Mouse (Mus musculus): ENCODE results near the gene Isg15. TPM values are rescaled to one million over a fixed set of nuclear protein-coding genes. Genes with fewer than 3 reads are reported as not detected.
A peak's percentile ranks its signal among the peaks of the same experiment; 100 is the strongest.
"Not testable (repeated sequence)": the region's sequence is repeated elsewhere in the genome, so short reads cannot be mapped to it uniquely, and the experiment has no call there.

Isg15 gene
- polyA plus RNA-seq, 1 experiment from 2014 or later, result 1.8 TPM

- no peaks in the 10 kb centered on the region for H3K27me3 ChIP-seq (replicated peaks; ENCODE audit: control insufficient read depth, insufficient read depth, low read length)
- 84% methylated on average over 5 of the region's 5 CpGs for WGBS
- H3K4me3 ChIP-seq (ENCODE audit: low read length), result peak overlapping the region; percentile 50
- H3K9ac ChIP-seq (ENCODE audit: low read depth, low read length), result no peak overlapping the region; the same call in 1 of the 2 replicates
- peaks cover 68% of the 10 kb centered on the region for H3K4me1 ChIP-seq (ENCODE audit: control insufficient read depth, insufficient read depth, low read depth, low read length)
- H3K36me3 ChIP-seq (ENCODE audit: control insufficient read depth, insufficient read depth, low read length), result peaks cover 7% of the 10 kb centered on the region
- no peak for ATAC-seq
- peak overlapping the region; percentile 71 for H3K4me2 ChIP-seq (ENCODE audit: low read length)
- H3K9me3 ChIP-seq (ENCODE audit: control insufficient read depth, low read length), result no peaks in the 10 kb centered on the region
- no peak overlapping the region for H3K27ac ChIP-seq (ENCODE audit: low read depth, low read length)
Observed at GRCm38 (mm10) chr4:156183747-156184146, 16.9 kb downstream of the Isg15 start.

- Histone ChIP-seq H3K9ac (ENCODE audit: low read depth, low read length) (no peak overlapping the region), H3K9me3 (ENCODE audit: control insufficient read depth, low read length) (no peaks in the 10 kb centered on the region), H3K4me2 (ENCODE audit: low read length) (no peak overlapping the region), H3K4me3 (ENCODE audit: low read length) (no peak overlapping the region), H3K27ac (ENCODE audit: low read depth, low read length) (no peak overlapping the region), H3K4me1 (ENCODE audit: control insufficient read depth, insufficient read depth, low read depth, low read length) (peaks cover 15% of the 10 kb centered on the region), H3K36me3 (ENCODE audit: control insufficient read depth, insufficient read depth, low read length) (peaks cover 65% of the 10 kb centered on the region), H3K27me3 (replicated peaks; ENCODE audit: control insufficient read depth, insufficient read depth, low read length) (no peaks in the 10 kb centered on the region)
- WGBS, result 92% methylated on average over 9 of the region's 9 CpGs
- no peak for ATAC-seq
Observed at GRCm38 (mm10) chr4:156177630-156178029, 23.0 kb downstream of the Isg15 start.

GRCm38 (mm10) chr4:156171828-156172227 is 28.8 kb downstream of the Isg15 start:
- H3K9ac ChIP-seq (ENCODE audit: low read depth, low read length), result no peak overlapping the region
- 95% methylated on average over 11 of the region's 11 CpGs for WGBS
- peaks cover 94% of the 10 kb centered on the region for H3K36me3 ChIP-seq (ENCODE audit: control insufficient read depth, insufficient read depth, low read length)
- no peak overlapping the region for H3K27ac ChIP-seq (ENCODE audit: low read depth, low read length)
- no peak overlapping the region for H3K4me2 ChIP-seq (ENCODE audit: low read length)
- H3K9me3 ChIP-seq (ENCODE audit: control insufficient read depth, low read length), result no peaks in the 10 kb centered on the region
- H3K27me3 ChIP-seq (replicated peaks; ENCODE audit: control insufficient read depth, insufficient read depth, low read length), result no peaks in the 10 kb centered on the region
- H3K4me3 ChIP-seq (ENCODE audit: low read length), result no peak overlapping the region
- no peak for ATAC-seq
- H3K4me1 ChIP-seq (ENCODE audit: control insufficient read depth, insufficient read depth, low read depth, low read length), result no peaks in the 10 kb centered on the region

GRCm38 (mm10) chr4:156169129-156169528 is 31.5 kb downstream of the Isg15 start:
- H3K27me3 ChIP-seq (replicated peaks; ENCODE audit: control insufficient read depth, insufficient read depth, low read length), result no peaks in the 10 kb centered on the region
- 97% methylated on average over 10 of the region's 10 CpGs for WGBS
- H3K9ac ChIP-seq (ENCODE audit: low read depth, low read length), result no peak overlapping the region
- peaks cover 87% of the 10 kb centered on the region for H3K36me3 ChIP-seq (ENCODE audit: control insufficient read depth, insufficient read depth, low read length)
- no peak overlapping the region for H3K4me3 ChIP-seq (ENCODE audit: low read length)
- 0 out of 2 replicates have a peak, but pooled peaks have one; percentile 15 for ATAC-seq
- H3K9me3 ChIP-seq (ENCODE audit: control insufficient read depth, low read length), result no peaks in the 10 kb centered on the region
- H3K4me2 ChIP-seq (ENCODE audit: low read length), result no peak overlapping the region
- no peak overlapping the region for H3K27ac ChIP-seq (ENCODE audit: low read depth, low read length)
- no peaks in the 10 kb centered on the region for H3K4me1 ChIP-seq (ENCODE audit: control insufficient read depth, insufficient read depth, low read depth, low read length)

DNA sequence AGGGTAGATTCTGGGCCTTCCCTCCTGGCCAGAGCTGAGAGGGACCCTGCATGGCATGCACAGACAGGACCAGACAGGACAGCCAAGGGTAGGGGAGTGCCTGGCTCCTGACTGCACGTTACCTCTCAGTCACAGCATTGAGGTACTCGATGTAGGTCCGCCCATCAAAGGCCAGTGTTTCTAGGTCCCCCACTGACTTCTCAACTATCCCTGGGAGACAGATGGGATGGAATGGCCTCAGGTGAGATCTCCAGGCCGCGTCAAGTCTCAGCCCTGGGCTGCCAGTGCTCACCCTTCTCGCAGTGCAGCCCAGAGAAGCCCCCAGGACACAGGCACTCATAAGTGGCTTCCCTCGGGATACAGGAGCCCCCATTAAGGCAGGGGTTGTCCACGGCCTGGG is 32.0 kb downstream of the Isg15 start:
- ATAC-seq, result no peak
- 96% methylated on average over 8 of the region's 8 CpGs for WGBS
- H3K9ac ChIP-seq (ENCODE audit: low read depth, low read length), result no peak overlapping the region

DNA sequence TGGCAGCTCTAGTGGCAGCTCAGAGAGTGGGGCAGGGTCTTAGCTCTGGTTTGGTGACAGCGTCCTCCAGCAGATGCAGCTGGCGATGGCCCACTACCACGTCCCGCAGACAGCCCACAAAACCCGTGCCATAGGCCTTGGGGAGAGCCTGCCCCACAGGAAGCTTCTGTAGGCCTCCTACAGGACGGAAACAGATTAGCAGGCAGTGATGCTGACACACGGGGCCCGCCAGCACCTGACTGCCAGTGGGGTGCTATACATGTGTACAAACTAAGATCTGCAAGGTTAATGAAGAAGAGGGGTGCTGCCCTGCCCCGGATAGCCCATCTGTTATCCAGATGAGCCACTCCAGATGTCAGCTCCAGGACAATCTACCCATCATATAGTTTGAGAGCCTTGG is 34.1 kb downstream of the Isg15 start:
- H3K27ac ChIP-seq (ENCODE audit: low read depth, low read length), result no peak overlapping the region
- WGBS, result 97% methylated on average over 9 of the region's 9 CpGs
- no peaks in the 10 kb centered on the region for H3K4me1 ChIP-seq (ENCODE audit: control insufficient read depth, insufficient read depth, low read depth, low read length)
- no peak for ATAC-seq
- peaks cover 74% of the 10 kb centered on the region for H3K36me3 ChIP-seq (ENCODE audit: control insufficient read depth, insufficient read depth, low read length)
- H3K27me3 ChIP-seq (replicated peaks; ENCODE audit: control insufficient read depth, insufficient read depth, low read length), result no peaks in the 10 kb centered on the region
- H3K9me3 ChIP-seq (ENCODE audit: control insufficient read depth, low read length), result no peaks in the 10 kb centered on the region
- H3K4me2 ChIP-seq (ENCODE audit: low read length), result no peak overlapping the region
- no peak overlapping the region for H3K9ac ChIP-seq (ENCODE audit: low read depth, low read length)
- no peak overlapping the region for H3K4me3 ChIP-seq (ENCODE audit: low read length)

More for the DNA sequence above, 32.0 kb downstream of the Isg15 start:
- no peak overlapping the region for H3K4me2 ChIP-seq (ENCODE audit: low read length)
- peaks cover 85% of the 10 kb centered on the region for H3K36me3 ChIP-seq (ENCODE audit: control insufficient read depth, insufficient read depth, low read length)
- H3K4me3 ChIP-seq (ENCODE audit: low read length), result no peak overlapping the region
- no peaks in the 10 kb centered on the region for H3K27me3 ChIP-seq (replicated peaks; ENCODE audit: control insufficient read depth, insufficient read depth, low read length)
- H3K9me3 ChIP-seq (ENCODE audit: control insufficient read depth, low read length), result no peaks in the 10 kb centered on the region
- H3K4me1 ChIP-seq (ENCODE audit: control insufficient read depth, insufficient read depth, low read depth, low read length), result no peaks in the 10 kb centered on the region
- H3K27ac ChIP-seq (ENCODE audit: low read depth, low read length), result no peak overlapping the region

DNA sequence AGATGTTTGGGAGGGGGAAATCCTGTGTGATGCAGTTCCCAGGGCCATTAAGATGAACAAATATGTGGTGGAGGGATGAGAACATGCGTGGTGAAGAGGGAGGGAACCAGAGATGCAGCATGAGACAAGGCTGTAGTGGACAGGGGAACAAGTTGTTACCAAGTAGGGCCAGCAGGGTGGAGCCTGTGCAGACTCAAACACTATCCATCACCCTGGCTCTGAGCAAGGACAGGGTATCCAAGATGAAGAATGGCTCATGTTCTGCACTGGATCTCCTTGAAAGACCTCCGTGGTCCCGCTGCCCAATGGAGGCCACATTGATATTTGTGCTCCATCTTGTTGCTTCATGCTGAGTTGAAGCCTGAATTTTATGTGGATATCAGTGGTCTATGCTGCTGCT is 45.8 kb downstream of the Isg15 start:
- H3K4me3 ChIP-seq (ENCODE audit: low read length), result no peak overlapping the region
- peaks cover 11% of the 10 kb centered on the region for H3K9me3 ChIP-seq (ENCODE audit: control insufficient read depth, low read length)
- H3K9ac ChIP-seq (ENCODE audit: low read depth, low read length), result no peak overlapping the region
- H3K27me3 ChIP-seq (replicated peaks; ENCODE audit: control insufficient read depth, insufficient read depth, low read length), result no peaks in the 10 kb centered on the region
- no peak overlapping the region for H3K27ac ChIP-seq (ENCODE audit: low read depth, low read length)
- H3K4me2 ChIP-seq (ENCODE audit: low read length), result no peak overlapping the region
- ATAC-seq, result no peak
- H3K36me3 ChIP-seq (ENCODE audit: control insufficient read depth, insufficient read depth, low read length), result no peaks in the 10 kb centered on the region
- H3K4me1 ChIP-seq (ENCODE audit: control insufficient read depth, insufficient read depth, low read depth, low read length), result no peaks in the 10 kb centered on the region
- 95% methylated on average over 3 of the region's 3 CpGs for WGBS

DNA sequence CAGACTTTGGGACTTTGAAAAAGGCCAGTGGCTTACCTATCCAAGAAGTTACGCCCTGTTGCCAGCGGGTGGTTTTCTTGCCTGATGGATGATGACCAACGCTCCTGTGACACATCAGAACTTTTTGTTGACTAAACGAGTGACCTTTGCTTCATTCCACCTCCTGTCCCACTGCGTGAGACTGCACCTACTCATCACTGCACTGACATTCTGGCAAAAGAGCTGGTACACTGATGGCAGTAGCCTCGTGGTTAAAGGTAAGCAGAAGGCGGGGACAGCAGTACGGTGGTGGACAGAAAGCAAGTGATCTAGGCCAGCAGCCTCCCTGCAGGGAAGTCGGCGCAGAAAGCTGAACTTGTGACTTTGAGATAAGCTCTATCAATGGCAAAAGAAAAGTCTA is 49.7 kb downstream of the Isg15 start:
- not testable (repeated sequence) for H3K4me1 ChIP-seq (ENCODE audit: control insufficient read depth, insufficient read depth, low read depth, low read length); H3K27ac ChIP-seq (ENCODE audit: low read depth, low read length); H3K9ac ChIP-seq (ENCODE audit: low read depth, low read length); H3K9me3 ChIP-seq (ENCODE audit: control insufficient read depth, low read length); H3K27me3 ChIP-seq (replicated peaks; ENCODE audit: control insufficient read depth, insufficient read depth, low read length); H3K36me3 ChIP-seq (ENCODE audit: control insufficient read depth, insufficient read depth, low read length); ATAC-seq; H3K4me2 ChIP-seq (ENCODE audit: low read length); H3K4me3 ChIP-seq (ENCODE audit: low read length)
- WGBS, result 91% methylated on average over 10 of the region's 10 CpGs

Data from hindbrain, embryonic 16.5 days (tissue).